Mouse (Mus musculus) cerebral cortex, adult 2 months (tissue): Measurements from ENCODE around the gene Lamc1.

Source experiments
- WGBS: fragments of 180-500 bp; shearing (Covaris S2); methylation state at CpG from one replicate; pipeline ENCODE4 v1.1.7; 2018; 5-methylcytosine and 5-hydroxymethylcytosine counted together

The Lamc1 gene

GRCm38 (mm10) chr1:153331796-153332443 is 666 bp downstream of the Lamc1 start:
- WGBS, result under 1% methylated on average over 42 of the region's 42 CpGs

GRCm38 (mm10) chr1:153331206-153331605 is 1.4 kb downstream of the Lamc1 start:
- WGBS, result 4% methylated on average over 4 of the region's 4 CpGs

- 84% methylated on average over 6 of the region's 6 CpGs for WGBS
Measured at GRCm38 (mm10) chr1:153329306-153329705, 3.3 kb downstream of the Lamc1 start.

- WGBS, result 95% methylated on average over 4 of the region's 4 CpGs
Measured at GRCm38 (mm10) chr1:153327063-153327462, 5.5 kb downstream of the Lamc1 start.

GRCm38 (mm10) chr1:153326226-153326625 is 6.4 kb downstream of the Lamc1 start:
- 84% methylated on average over 7 of the region's 7 CpGs for WGBS

- 84% methylated on average over 12 of the region's 12 CpGs for WGBS
Measured at GRCm38 (mm10) chr1:153321404-153321803, 11.2 kb downstream of the Lamc1 start.

GRCm38 (mm10) chr1:153320554-153321147 is 11.9 kb downstream of the Lamc1 start:
- 69% methylated on average over 6 of the region's 6 CpGs for WGBS

GRCm38 (mm10) chr1:153320121-153320520 is 12.5 kb downstream of the Lamc1 start:
- 69% methylated on average over 4 of the region's 4 CpGs for WGBS

GRCm38 (mm10) chr1:153318741-153319140 is 13.8 kb downstream of the Lamc1 start:
- 96% methylated on average over 1 of the region's 1 CpGs for WGBS

- WGBS, result 92% methylated on average over 7 of the region's 7 CpGs
Measured at GRCm38 (mm10) chr1:153318287-153318686, 14.3 kb downstream of the Lamc1 start.

- WGBS, result 70% methylated on average over 16 of the region's 16 CpGs
Measured at GRCm38 (mm10) chr1:153317486-153318260, 14.9 kb downstream of the Lamc1 start.

GRCm38 (mm10) chr1:153316956-153317355 is 15.6 kb downstream of the Lamc1 start:
- WGBS, result 86% methylated on average over 8 of the region's 8 CpGs

GRCm38 (mm10) chr1:153315121-153315520 is 17.5 kb downstream of the Lamc1 start:
- 71% methylated on average over 6 of the region's 6 CpGs for WGBS

GRCm38 (mm10) chr1:153312992-153313391 is 19.6 kb downstream of the Lamc1 start:
- WGBS, result 85% methylated on average over 5 of the region's 5 CpGs

- 55% methylated on average over 5 of the region's 5 CpGs for WGBS
Measured at GRCm38 (mm10) chr1:153310190-153310589, 22.4 kb downstream of the Lamc1 start.

GRCm38 (mm10) chr1:153309310-153309709 is 23.3 kb downstream of the Lamc1 start:
- WGBS, result 60% methylated on average over 4 of the region's 4 CpGs

GRCm38 (mm10) chr1:153308915-153309296 is 23.7 kb downstream of the Lamc1 start:
- WGBS, result 13% methylated on average over 10 of the region's 10 CpGs

- 12% methylated on average over 9 of the region's 9 CpGs for WGBS
Measured at GRCm38 (mm10) chr1:153308179-153308914, 24.2 kb downstream of the Lamc1 start.

- WGBS, result 76% methylated on average over 12 of the region's 12 CpGs
Measured at GRCm38 (mm10) chr1:153307509-153308178, 24.9 kb downstream of the Lamc1 start.

- WGBS, result 74% methylated on average over 9 of the region's 9 CpGs
Measured at GRCm38 (mm10) chr1:153305728-153306127, 26.9 kb downstream of the Lamc1 start.

- WGBS, result 93% methylated on average over 22 of the region's 22 CpGs
Measured at GRCm38 (mm10) chr1:153305249-153305648, 27.3 kb downstream of the Lamc1 start.

- 35% methylated on average over 5 of the region's 5 CpGs for WGBS
Measured at GRCm38 (mm10) chr1:153299436-153299835, 33.1 kb downstream of the Lamc1 start.
